Mouse (Mus musculus) ES-E14 (cell line): ENCODE measurements around the gene March1. TPM values are rescaled to one million over a fixed set of nuclear protein-coding genes. Genes with fewer than 3 reads are reported as not detected.

Experiments
- DNase-seq: peaks from one replicate; pipeline ENCODE4 v3.0.0-alpha.2; 2013; ENCODE audit warnings: low read depth, low spot score
- H3K27ac ChIP-seq: 2 replicates; pipeline ENCODE4 v1.5.1; 2012; ENCODE audit warnings: low read depth, mild to moderate bottlenecking, low read length, moderate library complexity, mixed read lengths; ENCODE audit not compliant: poor library complexity, insufficient read depth, severe bottlenecking
- H3K36me3 ChIP-seq: 2 replicates; pipeline ENCODE4 v1.6.1; 2012; ENCODE audit warnings: mild to moderate bottlenecking, low read length, moderate library complexity, mixed read lengths; ENCODE audit not compliant: control insufficient read depth, poor library complexity, insufficient read depth, severe bottlenecking
- H3K4me1 ChIP-seq, 2 experiments: fragments of 150-350 bp in 1 of 2; sonication (generic) in 1 of 2; 2 replicates each; pipeline ENCODE4 v1.6.1; 2012; ENCODE audit warnings: low read length in 2 of 2, mild to moderate bottlenecking in 1 of 2, mixed read lengths in 1 of 2; ENCODE audit not compliant: control insufficient read depth in 2 of 2, insufficient read depth in 2 of 2, poor library complexity in 1 of 2
- H3K4me3 ChIP-seq, 2 experiments: fragments of 150-350 bp in 1 of 2; sonication (generic) in 1 of 2; 2 replicates each; pipeline ENCODE4 v1.5.1; 2012; ENCODE audit warnings: low read length in 2 of 2, low read depth in 1 of 2, mild to moderate bottlenecking in 1 of 2, mixed read lengths in 1 of 2; ENCODE audit not compliant: insufficient read depth in 1 of 2, poor library complexity in 1 of 2, severe bottlenecking in 1 of 2
- H3K9ac ChIP-seq: 2 replicates; pipeline ENCODE4 v1.6.1; 2012; ENCODE audit warnings: low read depth, mild to moderate bottlenecking, low read length, mixed read lengths; ENCODE audit not compliant: poor library complexity, insufficient read depth, severe bottlenecking
- H3K9me3 ChIP-seq: fragments of 150-350 bp; sonication (generic); 2 replicates; pipeline ENCODE4 v1.6.1; 2012; ENCODE audit warnings: low read depth, mild to moderate bottlenecking, low read length; ENCODE audit not compliant: control insufficient read depth, insufficient read depth
- CHD2 ChIP-seq: IDR thresholded peaks from 2 replicates; pipeline ENCODE4 v1.6.1; 2014; ENCODE audit warnings: mild to moderate bottlenecking, low read depth, low read length, inconsistent platforms
- HCFC1 ChIP-seq: IDR thresholded peaks from 2 replicates; pipeline ENCODE4 v1.6.1; 2012; ENCODE audit warnings: low read length, inconsistent platforms, borderline replicate concordance; ENCODE audit not compliant: insufficient read depth
- MAFK ChIP-seq: IDR thresholded peaks from 2 replicates; pipeline ENCODE4 v1.6.1; 2014; ENCODE audit warnings: mild to moderate bottlenecking, low read depth, low read length, inconsistent platforms; ENCODE audit not compliant: insufficient read depth
- ZC3H11A ChIP-seq: IDR thresholded peaks from 2 replicates; pipeline ENCODE4 v1.6.1; 2012; ENCODE audit warnings: low read depth, mild to moderate bottlenecking, inconsistent platforms, low read length, borderline replicate concordance
- ZNF384 ChIP-seq: IDR thresholded peaks from 2 replicates; pipeline ENCODE4 v1.6.1; 2012; ENCODE audit warnings: low read depth, low read length, inconsistent platforms
- in situ Hi-C, 2 experiments: fragments of 600-800 bp; cut with MboI; formaldehyde crosslinking; loops; one replicate each; pipeline ENCODE4 v1.15.1; 2025; ENCODE audit warnings: low sequenced_read_pairs in 2 of 2, inconsistent platforms in 1 of 2; ENCODE audit not compliant: unreplicated experiment in 2 of 2
- total RNA-seq: library from RNA; depleted of rRNA; stranded (reverse); fragments of 300-350 nt; gene quantifications from 2 replicates; pipeline ENCODE4 v1.2.3, GENCODE M21; 2012

March1 gene
- total RNA-seq, 1 experiment: 0.22 TPM

GRCm38 (mm10) chr8:66362882-66363801 lies 745.4 kb downstream of the March1 start:
- no peak for DNase-seq
- Histone ChIP-seq H3K9ac (no peak overlapping the region), H3K4me1 (no peaks in the 10 kb centered on the region), H3K9me3 (no peaks in the 10 kb centered on the region), H3K4me3 (no peak overlapping the region), H3K27ac (no peak overlapping the region), H3K36me3 (no peaks in the 10 kb centered on the region)
- TF ChIP-seq HCFC1 (no peak), MAFK (no peak), ZC3H11A (no peak), CHD2 (no peak), ZNF384 (no peak)
- in situ Hi-C loops: no loop called here

GRCm38 (mm10) chr8:66383694-66384373 lies 766.1 kb downstream of the March1 start:
- TF ChIP-seq MAFK (no peak), HCFC1 (no peak), ZNF384 (no peak), CHD2 (no peak), ZC3H11A (no peak)

GRCm38 (mm10) chr8:66386008-66386407 lies 768.3 kb downstream of the March1 start:
- in situ Hi-C loops: no loop called here
- no peak overlapping the region for H3K9ac ChIP-seq
- DNase-seq: no peak
- H3K36me3 ChIP-seq: no peaks in the 10 kb centered on the region
- no peak for TF ChIP-seq CHD2
- no peak for TF ChIP-seq MAFK
- no peak for TF ChIP-seq ZC3H11A
- TF ChIP-seq HCFC1: no peak
- TF ChIP-seq ZNF384: no peak
- no peaks in the 10 kb centered on the region for H3K9me3 ChIP-seq
- H3K4me3 ChIP-seq: no peak overlapping the region
- H3K27ac ChIP-seq: no peak overlapping the region
- H3K4me1 ChIP-seq: no peaks in the 10 kb centered on the region

More at GRCm38 (mm10) chr8:66383694-66384373, 766.1 kb downstream of the March1 start:
- Histone ChIP-seq H3K4me3 (no peak overlapping the region), H3K36me3 (no peaks in the 10 kb centered on the region), H3K9me3 (no peaks in the 10 kb centered on the region), H3K4me1 (no peaks in the 10 kb centered on the region), H3K27ac (no peak overlapping the region), H3K9ac (no peak overlapping the region)
- DNase-seq: no peak
- in situ Hi-C loops: no loop called here

DNA sequence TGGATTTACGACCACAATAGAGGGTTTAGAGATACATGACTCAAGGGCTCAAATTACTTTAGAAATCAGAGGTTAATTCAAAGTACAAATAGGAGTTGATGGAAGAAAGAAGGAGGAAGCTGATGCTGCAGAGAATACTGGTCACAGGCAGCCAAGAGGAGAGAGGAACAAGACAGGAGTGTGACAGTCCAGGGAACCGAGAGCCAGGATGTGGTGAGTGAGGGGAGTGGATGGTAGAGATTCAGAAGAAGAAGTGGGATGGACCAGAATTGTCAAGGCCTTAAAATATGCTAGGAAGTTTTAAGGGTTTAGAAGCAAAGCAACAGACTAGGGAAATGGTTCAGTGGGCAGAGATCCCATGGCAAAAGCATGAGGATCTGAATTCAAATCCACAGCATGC lies 771.0 kb downstream of the March1 start:
- in situ Hi-C loops: no loop called here

More for the DNA sequence above, 771.0 kb downstream of the March1 start:
- Histone ChIP-seq H3K4me1 (no peaks in the 10 kb centered on the region), H3K27ac (no peak overlapping the region), H3K4me3 (no peak overlapping the region), H3K9me3 (no peaks in the 10 kb centered on the region), H3K36me3 (no peaks in the 10 kb centered on the region), H3K9ac (no peak overlapping the region)
- no peak for DNase-seq
- no peak for TF ChIP-seq CHD2
- TF ChIP-seq MAFK: no peak
- no peak for TF ChIP-seq ZNF384
- TF ChIP-seq ZC3H11A: no peak
